Mouse (Mus musculus): ENCODE data around the gene Ppp1r16b. TPM values are rescaled to one million over a fixed set of nuclear protein-coding genes. Genes with fewer than 3 reads are reported as not detected.
"Not testable (repeated sequence)": the region's sequence is repeated elsewhere in the genome, so short reads cannot be mapped to it uniquely, and the experiment has no call there.

Ppp1r16b gene
- total RNA-seq, 2 experiments from 2014 or later: 4.8 to 5.2 TPM

DNA sequence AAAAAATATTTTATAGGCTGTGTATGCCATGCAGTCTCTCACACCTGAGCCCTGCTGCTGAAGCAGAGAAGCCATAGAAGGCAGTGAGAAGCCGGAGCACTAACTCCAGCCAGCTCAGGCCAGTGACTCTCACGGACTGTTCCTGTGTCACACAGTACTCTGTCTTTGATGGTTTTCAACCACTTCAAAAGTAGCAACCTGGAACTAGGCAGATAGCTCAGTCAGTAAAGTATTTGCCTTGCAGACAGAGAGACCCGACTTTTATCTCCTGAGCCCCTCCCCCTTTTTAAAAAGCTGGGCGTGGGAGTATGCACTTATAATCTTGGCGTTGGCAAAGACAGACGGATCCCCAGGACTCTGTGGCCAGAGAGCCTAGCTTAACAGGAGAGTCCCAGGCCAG is 58.6 kb downstream of the Ppp1r16b start:
- DNase-seq: no peak

DNA sequence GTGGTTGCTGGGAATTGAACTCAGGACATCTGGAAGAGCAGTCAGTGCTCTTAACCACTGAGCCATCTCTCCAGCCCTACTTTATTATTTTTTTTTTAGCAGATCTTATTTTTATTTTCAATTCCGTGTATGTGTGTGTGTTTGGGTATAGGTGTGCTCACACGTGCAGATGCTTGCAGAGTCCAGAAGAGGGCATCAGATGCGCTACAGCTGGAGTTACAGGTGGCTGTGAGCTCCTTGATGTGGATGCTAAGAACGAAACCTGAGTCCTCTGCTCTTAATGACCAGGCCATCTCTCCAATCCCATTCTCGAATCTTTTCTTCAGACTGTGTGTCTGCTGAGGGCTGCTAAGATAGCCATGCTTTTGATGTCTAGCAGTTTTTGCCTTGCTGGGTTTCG is 61.1 kb downstream of the Ppp1r16b start:
- DNase-seq: no peak

DNA sequence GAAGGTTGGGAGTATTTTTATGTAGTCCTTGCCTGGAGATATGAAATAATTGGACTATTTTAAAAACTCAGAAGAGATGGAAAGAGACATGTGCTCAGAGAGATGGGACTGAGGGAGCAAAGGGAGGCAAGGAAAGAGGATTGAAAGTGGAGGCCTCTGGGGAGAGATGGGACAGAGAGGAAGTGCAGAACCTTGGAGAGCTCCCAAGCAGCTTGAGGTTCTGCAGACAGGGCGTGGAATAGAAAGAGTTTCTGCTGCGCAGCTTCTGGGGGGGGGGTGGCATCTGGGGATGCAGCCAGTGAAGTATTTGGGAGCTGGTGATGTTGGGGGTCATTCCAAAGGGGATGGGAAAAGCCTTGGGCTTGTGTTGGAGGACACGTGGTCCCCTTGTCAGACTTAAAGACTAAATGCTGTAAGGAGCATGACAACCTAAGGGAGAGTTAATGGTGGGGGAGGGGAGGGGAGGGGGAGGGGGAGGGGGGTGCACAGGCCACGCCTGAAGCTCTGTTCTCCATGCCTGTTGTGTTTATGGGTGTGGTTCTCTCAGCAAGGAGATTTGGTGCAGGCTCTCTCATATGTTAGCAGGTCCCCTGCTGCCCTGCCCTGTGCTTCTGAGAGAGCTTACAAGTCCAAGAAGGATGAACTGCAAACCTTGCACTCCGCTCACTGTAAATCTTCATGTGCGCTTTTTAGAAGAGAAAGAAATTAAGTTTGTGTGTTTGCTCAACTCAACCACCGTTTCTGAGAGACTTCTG is 63.0 kb downstream of the Ppp1r16b start:
- DNase-seq: no peak

DNA sequence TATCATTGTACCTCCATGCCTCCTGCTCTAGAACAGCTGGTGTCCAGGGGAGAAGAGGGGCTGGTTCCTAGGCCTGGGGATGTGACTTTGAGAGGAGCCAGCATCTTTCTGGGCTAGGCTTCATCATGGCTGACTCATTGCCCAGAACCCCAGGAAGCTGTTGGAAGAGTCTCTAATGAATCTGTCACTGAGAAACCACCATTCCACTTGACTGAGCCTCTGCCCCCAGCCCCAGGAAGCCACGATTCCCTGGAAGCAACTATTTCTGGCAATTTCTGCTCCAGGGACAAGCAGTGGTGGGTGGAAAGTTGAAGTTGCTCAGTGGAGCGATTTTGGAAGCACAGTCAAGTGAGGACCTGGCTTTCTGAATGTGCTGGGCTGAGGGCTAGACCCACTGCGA is 65.7 kb downstream of the Ppp1r16b start:
- DNase-seq: no peak

DNA sequence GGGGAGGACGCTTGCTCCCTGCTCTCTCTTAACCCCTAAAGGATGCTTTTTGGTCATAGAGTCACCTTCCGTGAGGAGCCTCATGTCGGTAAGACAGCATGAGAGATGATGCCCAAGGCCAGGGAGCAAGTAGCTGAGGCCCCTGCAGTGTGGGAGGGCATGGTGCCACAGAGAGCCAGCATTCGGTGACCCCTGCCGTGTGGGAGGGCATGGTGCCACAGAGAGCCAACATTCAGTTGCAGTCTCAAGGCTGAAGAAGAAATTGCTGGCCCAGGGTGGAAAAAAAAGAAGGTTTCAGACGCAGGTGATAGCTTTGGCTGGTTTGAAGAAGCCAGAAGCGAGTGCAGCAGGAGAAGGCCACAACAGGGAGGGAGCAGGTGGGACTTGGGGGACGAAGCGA is 67.3 kb downstream of the Ppp1r16b start:
- DNase-seq: no peak

DNA sequence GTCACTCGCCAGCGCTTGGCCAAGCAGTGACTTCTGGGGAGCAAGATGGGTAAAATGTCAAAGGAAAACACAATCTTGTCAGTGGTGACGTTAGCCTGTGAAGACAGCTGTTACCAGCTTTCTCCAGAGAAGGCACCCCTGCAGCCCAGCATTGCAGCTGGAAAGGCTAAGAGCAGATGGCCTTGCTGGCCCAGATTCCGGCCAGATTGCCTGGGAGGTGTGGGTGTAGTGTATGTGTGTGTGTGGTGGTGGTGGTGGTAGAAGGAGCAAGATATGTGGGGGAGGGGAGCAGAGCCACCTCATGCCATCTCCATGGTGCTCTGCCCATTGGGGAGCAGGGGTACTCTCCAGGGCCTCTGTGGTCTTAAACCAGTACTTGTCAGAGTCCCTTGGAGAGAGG is 67.9 kb downstream of the Ppp1r16b start:
- DNase-seq: no peak

DNA sequence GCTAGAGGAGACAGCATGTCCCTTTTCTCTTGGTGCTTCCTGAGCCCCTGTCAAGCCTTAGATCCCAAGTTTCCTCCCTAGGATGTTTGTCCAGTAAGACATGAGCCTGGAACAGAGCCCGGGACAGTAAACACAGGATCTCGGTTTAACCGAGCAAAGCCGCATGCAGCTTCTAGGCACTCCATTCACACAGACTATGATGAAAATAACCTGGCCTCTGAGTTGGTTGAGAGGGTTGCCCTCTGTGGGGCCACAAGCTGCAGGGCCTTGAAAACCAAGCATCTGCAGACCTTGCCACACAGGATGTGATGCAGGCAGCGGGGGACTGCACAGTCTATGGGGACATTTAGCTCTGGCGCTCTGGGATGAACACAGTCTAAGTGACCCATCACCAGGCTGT is 68.7 kb downstream of the Ppp1r16b start:
- no peak for DNase-seq

DNA sequence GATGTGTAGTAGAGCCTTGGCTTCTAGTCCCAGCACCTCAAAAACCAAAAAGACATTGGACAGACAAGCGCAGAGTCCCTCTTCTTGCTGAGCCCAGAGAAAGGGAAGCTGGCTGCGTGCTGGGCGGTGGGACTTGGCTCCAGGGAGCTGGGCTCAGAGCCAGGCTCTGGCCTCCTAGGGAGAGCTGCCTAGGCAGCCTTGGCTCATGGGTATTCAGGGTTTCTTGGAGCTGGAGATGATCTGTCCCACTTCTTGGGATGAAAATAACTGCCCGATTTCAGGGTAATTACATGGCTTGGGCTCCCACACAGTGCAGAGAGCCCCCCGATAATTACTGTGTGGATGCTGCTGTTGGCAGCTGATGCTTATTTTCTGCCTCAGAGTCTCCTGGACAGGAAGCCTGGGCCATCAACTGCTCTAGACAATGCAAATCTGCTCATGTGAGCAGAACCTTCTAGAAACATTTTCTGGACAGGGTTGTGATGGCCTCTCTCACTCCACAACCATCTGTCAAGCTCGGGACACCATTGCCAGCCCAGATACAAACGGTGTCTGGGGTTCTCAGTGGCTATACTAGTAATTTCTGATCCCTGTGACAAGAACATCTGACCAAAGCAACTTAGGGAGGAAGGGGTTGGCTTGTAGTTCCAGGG is 69.4 kb downstream of the Ppp1r16b start:
- peak; percentile 33 for DNase-seq

DNA sequence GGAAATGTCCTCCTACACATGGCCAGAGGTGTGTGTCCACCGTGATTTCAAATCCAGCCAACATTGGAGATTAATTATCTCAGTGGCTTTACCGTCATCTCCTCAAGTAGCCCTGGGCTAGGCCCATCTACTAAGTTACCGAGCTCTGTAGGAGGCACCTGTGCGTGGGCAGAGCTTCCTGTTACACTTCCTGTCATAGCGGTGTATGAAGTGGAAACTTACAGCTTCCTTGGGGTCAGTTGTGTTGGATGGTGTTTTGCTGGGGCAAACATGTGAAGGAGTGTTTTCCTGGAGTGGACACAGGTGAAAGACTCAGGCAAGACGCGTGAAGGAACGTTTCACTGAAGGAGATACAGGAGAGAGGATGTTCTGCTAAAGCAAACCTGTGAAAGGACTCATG is 70.1 kb downstream of the Ppp1r16b start:
- no peak for DNase-seq

DNA sequence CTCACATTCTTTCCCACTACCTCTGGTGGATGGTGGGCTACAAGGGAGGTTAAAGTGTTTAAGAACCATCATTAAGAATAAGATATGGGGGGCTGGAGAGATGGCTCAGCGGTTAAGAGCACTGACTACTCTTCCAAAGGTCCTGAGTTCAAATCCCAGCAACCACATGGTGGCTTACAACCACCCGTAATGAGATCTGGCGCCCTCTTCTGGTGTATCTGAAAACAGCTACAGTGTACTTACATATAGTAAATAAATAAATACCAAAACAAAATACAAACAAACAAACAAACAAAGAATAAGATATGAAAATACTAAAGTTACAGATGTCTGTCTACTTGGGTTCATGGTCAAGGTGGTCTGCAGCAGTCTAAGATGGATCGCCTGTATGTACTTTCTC is 71.0 kb downstream of the Ppp1r16b start:
- not testable (repeated sequence) for DNase-seq

DNA sequence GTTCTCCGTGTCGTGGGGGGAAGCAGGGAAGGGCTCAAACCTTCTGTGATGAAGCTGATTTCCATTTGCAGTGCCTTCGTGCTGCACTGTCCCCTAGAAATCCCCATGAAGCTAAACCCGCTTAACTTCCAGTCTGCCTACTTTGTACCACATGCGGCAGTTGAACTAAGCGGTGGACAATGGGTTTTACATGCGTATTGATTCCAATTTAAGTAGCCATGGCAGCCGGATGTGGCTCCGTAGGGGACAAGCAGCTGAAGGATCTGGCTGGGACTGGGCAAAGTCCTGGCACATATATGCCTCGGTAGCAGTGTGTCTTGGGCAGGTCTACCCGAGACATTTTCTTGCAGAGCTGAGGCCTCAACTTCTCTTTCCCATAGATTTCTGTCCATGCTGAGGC is 73.4 kb downstream of the Ppp1r16b start:
- no peak for DNase-seq

DNA sequence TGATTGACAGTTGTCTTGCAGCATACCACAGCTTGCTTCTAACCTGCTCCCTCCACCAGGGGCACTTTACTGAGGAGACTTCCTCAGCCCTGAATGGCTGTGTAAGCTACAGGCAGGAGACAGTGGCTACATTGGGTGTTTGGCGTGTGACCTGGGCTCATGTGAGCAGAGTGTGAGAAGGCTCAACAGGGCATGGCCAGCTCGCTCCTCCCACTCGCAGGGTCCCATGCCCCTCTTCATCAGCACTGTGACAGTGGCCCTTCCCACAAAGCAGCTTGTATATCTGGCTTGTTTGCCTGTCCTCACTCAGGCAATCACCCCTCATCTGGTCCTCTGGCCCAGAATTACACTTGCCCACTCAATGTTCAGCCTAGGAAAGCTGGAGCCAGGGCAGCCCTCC is 73.9 kb downstream of the Ppp1r16b start:
- DNase-seq: no peak

DNA sequence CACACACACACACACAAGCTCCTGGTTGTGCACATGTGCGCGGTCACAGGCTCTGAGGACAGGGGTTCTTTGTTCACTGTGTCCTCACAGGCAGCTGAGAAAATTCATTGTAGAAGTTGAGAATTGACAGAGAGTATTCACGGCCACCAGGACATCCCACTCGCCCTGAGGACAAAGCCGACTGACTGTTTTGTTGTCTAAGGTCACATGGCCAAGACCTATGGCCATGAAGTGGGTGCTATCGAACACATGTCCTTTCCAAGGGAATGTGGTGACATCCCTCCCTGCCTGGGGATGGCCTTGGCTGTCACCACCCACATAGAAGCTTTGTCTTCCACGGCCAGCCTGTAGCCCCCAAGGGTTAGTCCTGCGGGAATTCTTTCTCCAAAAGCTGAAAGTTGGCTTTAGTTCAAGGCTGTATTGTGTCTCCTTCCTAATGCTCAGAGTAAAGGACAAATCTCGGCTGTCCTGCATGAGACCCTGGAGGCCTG is 75.9 kb downstream of the Ppp1r16b start:
- DNase-seq: no peak

DNA sequence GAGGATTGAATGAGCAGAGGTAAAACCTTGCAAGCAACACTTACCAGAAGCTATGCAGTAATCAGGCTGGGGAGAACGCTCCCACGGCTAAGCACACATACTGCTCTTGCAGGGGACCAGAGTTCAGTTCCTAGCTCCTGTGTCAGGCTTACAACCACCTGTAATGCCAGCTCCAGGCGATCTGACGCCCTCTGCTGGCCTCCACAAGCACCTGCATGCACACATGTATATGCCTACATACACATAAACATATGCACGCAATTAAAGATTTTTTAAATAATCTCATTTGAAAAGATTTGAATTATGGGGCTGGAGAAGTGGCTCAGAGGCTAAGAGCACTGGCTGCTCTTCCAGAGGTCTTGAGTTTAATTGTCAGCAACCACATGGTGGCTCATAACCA is 77.2 kb downstream of the Ppp1r16b start:
- no peak for DNase-seq

DNA sequence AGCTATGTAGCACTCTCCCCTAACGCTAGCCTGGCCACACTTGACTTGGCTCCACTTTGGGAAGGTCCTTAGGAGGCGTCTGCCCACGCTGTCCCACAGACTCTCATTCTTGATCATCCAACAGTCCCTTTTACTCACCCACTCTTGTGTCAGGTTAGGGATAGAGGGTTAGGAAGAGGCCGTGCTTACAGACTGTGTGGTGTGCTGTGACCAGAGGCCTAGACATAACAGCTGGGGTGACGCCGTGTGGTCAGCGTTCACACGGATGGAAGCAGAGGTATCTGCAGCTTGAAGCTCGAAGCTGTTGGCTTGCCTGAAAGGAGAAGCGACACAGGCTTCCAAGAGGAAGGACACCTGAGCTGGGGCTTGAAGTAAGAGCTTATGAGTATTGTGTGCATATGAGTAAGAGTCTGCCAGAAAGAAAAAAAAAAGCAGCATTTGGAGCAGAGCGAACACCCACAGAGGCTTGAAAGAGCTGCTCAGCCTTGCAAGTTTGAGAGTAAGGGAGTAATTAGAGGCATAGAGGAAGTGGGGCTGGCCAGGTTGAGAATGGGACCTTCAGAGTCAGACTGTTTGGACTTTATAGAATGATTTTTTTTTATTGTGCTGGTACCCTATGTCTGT is 78.4 kb downstream of the Ppp1r16b start:
- DNase-seq: no peak

DNA sequence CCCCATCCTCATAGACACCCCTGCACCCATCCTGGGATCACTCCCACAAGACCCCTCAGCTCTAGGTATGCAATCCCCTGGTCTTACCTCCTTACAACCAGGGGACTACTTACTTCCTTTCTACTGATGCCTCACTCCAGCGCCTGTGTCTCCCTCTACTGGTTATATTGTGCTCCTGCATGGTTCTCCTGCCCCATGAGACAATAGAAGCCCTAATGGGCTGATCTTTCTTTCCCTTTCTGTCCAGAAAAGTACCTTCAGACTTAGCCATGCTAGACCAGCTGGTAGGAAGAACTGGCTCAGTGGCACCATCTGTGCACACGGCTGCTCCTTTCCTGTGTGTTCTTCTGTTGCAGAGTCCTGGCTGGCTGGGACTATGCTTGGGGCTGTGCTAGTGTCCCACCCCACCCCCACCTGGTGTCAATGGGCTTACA is 79.9 kb downstream of the Ppp1r16b start:
- no peak for DNase-seq

DNA sequence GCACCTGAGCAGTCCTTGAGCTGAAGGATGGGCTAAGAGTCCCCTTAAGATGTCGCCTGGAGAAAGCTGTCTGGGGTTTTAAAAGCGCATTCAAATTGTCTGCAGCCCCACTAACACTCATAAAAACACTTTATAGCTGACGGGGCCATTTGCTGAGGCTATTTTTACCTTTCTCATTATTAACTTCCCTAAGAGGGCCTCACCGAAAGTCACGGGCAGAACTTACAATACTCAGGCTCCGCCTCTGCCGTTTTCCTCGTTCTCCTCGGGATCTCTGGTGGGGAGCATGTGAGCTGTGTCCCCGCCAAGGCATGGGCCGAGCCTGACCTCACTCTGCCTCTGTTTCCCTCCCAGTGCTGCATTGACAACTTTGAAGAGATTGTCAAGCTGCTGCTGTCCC is 81.0 kb downstream of the Ppp1r16b start:
- no peak for DNase-seq

DNA sequence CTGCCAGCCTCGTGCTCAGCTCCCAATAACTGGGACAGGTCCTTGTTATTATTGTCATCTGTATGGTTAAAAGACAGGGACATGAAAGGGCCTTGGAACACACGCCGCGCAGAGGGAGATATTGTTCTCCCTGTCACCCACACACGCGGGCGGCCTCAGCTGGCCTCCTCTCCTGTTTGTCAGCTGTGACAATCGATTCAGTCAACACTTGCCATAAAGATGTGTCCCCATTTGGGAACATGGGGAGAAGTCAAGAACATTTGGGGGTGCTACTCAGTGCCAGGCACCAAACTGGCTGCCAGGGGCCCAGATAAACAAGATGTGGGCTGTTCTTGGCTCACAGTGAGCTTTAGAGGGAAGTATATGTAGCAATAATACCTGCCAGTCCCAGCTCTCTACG is 84.2 kb downstream of the Ppp1r16b start:
- DNase-seq: no peak

DNA sequence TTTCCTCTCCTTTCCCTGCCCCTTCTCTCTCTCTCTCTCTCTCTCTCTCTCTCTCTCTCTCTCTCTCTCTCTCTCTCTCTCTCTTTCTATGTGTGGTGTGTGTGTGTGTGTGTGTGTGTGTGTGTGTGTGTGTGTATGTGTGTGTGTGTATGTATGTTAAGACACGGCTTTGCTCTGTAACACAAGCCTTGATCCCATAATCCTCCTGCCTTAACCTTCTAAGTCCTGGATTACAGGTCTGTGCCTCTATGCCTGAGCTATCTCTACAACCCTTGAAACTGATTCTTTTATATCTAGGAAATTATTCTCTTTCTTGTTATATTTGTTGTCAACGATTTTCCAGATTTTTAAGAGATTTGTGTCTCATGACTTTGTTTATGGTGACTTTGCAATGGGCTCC is 95.0 kb downstream of the Ppp1r16b start:
- no peak for DNase-seq

DNA sequence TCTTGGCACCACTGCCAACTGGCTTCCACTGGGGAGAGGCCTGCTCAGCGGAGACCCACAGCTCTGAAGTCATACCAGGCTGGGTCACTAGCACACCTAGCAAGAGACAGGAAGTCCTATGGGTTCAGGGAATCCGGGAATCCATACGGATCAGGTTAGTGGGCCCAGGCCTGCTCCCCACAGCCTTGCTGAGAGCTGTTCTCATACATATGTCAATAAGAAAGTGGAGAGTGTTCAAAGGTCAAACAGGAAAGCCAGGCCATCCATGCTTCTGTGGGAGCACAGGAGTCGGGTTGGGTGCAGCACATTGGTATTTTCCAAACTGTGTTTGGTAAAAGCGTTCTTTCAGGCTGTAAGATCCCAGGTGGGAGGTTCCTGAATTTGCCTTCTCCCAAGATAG is 97.1 kb downstream of the Ppp1r16b start:
- DNase-seq: no peak

DNA sequence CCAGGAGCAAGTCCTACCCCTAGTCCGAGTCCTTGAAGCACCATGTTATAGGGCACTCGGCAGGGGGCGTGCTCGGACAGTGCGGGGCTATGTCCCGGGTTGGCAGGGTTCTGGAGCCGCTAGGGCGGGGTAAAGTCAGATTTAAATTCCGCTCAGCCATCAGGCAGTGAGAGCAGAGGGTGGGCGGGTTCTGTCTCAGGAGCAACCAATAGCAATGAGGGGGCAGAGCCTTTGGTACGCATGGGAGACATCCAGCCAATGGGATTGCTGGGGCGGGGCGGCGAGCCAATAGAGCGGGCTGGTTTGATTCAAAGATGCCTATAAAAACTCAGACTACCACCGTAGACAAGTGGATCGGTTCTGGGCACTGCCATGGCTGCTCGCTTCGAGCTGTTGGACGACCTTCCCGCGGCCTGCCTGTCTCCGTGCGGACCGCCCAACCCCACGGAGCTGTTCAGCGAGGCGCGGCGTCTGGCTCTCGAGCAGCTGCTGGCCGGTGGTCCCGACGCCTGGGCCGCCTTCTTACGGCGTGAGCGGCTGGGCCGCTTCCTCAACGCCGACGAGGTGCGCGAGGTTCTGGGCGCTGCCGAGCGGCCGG is 102.6 kb downstream of the Ppp1r16b start, which contains the start of gene Fam83d:
Fam83d (plus strand) TSS at position 352 of the 598 bp plus-strand sequence.
- peak; percentile 96 for DNase-seq

DNA sequence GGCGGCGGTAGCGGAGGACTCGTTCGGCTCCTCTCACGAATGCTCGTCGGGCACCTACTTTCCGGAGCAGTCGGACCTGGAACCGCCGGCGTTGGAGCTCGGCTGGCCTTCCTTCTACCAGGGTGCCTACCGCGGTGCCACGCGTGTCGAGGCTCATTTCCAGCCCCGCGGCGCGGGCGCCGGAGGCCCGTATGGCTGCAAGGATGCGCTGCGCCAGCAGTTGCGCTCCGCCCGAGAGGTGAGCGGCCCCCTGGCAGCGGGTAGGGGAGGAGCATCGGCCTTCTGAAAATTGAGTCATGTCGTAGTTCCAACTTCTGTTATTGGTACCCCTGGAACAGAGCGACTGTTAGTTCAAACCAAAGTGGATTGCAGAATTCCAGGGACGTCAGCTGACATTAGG is 103.2 kb downstream of the Ppp1r16b start:
- DNase-seq: peak; percentile 21

DNA sequence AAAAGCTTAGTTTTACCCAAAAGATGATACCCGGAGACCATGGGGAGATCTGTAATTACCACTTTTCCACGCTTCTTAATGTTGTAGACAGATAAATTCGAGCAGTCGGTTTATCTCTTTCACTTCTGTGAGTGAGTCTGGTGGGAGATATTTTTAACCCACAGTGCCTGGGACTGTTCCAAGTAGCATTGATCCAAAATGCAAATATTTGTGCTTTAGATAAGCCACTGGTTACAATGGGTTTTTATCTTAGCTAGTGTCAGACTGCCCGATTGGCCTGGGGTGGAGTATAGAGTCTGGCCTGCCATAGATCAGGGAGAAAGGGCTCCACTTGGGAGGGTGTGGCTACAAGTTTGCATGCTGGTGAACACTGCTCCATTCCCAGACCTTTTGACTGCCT is 103.6 kb downstream of the Ppp1r16b start:
- DNase-seq: no peak

Measured in gastrocnemius, postnatal 25 days (tissue).